Mouse (Mus musculus): Measurements from ENCODE around the gene Kctd15. TPM values are rescaled to one million over a fixed set of nuclear protein-coding genes. Genes with fewer than 3 reads are reported as not detected.

Kctd15 gene
- polyA plus RNA-seq, 1 experiment from 2014 or later, result 24.7 TPM

- Histone ChIP-seq H3K4me3 (replicated peaks; ENCODE audit: low read depth, low read length) (no peak overlapping the region), H3K9me3 (replicated peaks; ENCODE audit: low read length) (no peaks in the 10 kb centered on the region), H3K4me2 (ENCODE audit: low read length) (0 out of 2 replicates have a peak overlapping the region, but pooled peaks have one; percentile 18), H3K36me3 (ENCODE audit: insufficient read depth, low read length) (no peaks in the 10 kb centered on the region), H3K9ac (ENCODE audit: low read depth, low read length) (no peak overlapping the region), H3K27ac (0 out of 2 replicates have a peak overlapping the region, but pooled peaks have one; percentile 47), H3K27me3 (ENCODE audit: insufficient read depth, low read length) (no peaks in the 10 kb centered on the region), H3K4me1 (replicated peaks; ENCODE audit: insufficient read depth, low read length) (peaks cover 30% of the 10 kb centered on the region)
- TF ChIP-seq CTCF (IDR thresholded peaks at IDR 0.05; ENCODE audit: low read depth), result no peak
- no peak for ATAC-seq (replicated peaks; ENCODE audit: low FRiP score, low read depth)
- 25% methylated on average over 9 of the region's 9 CpGs for WGBS
- DNase-seq (ENCODE audit: low spot score), result peak; percentile 64
These were observed 58.0 kb downstream of the Kctd15 start for GRCm38 (mm10) chr7:34598576-34598975.

GRCm38 (mm10) chr7:34597986-34598385, 58.5 kb downstream of the Kctd15 start:
- Histone ChIP-seq H3K4me2 (ENCODE audit: low read length) (no peak overlapping the region), H3K4me3 (replicated peaks; ENCODE audit: low read depth, low read length) (no peak overlapping the region), H3K4me1 (replicated peaks; ENCODE audit: insufficient read depth, low read length) (peaks cover 30% of the 10 kb centered on the region), H3K9me3 (replicated peaks; ENCODE audit: low read length) (no peaks in the 10 kb centered on the region), H3K27me3 (ENCODE audit: insufficient read depth, low read length) (no peaks in the 10 kb centered on the region), H3K27ac (no peak overlapping the region), H3K36me3 (ENCODE audit: insufficient read depth, low read length) (no peaks in the 10 kb centered on the region), H3K9ac (ENCODE audit: low read depth, low read length) (no peak overlapping the region)
- ATAC-seq (replicated peaks; ENCODE audit: low FRiP score, low read depth) (no peak), DNase-seq (ENCODE audit: low spot score) (no peak)
- TF ChIP-seq CTCF (IDR thresholded peaks at IDR 0.05; ENCODE audit: low read depth), result no peak
- WGBS, result 95% methylated on average over 9 of the region's 9 CpGs

DNA sequence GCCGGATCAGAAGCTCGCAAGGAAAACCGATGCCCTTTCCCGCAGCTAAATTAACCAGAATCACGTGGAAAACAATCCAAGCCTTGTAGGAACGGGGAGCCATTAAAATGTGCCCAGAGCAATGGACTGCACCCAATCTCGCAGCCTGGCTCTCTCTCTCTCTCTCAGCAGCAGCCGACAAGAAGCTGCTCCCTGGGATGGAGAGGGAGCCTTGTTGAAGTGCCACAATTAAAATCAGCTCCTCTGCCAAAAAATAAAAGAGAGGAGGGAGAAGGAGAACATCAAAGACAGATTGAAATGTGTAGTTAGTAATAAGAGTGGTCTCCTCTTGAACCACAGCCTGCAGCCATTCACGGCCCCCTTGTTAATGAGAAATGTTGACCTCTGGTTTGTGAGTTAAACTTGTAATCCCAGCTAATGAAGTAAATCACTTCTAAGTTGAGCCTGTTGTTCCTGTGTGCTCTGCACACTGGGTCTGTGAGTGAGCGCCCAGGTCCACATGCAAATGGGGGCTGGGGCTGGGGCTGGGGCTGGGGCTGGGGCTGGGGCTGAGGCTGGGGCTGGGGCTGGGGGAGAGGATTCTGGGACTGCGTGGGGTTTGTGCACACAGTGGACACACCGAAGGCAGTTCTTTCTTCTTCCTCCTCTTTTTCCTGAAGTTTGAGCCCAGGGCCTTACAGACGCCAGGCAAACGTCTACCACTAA, 59.8 kb downstream of the Kctd15 start:
- ATAC-seq (replicated peaks; ENCODE audit: low FRiP score, low read depth) (no peak), DNase-seq (ENCODE audit: low spot score) (peak; percentile 65)
- Histone ChIP-seq H3K4me1 (replicated peaks; ENCODE audit: insufficient read depth, low read length) (peaks cover 30% of the 10 kb centered on the region), H3K27me3 (ENCODE audit: insufficient read depth, low read length) (no peaks in the 10 kb centered on the region), H3K9me3 (replicated peaks; ENCODE audit: low read length) (no peaks in the 10 kb centered on the region), H3K27ac (peak overlapping the region; percentile 51), H3K9ac (ENCODE audit: low read depth, low read length) (no peak overlapping the region), H3K36me3 (ENCODE audit: insufficient read depth, low read length) (no peaks in the 10 kb centered on the region), H3K4me2 (ENCODE audit: low read length) (no peak overlapping the region), H3K4me3 (replicated peaks; ENCODE audit: low read depth, low read length) (no peak overlapping the region)
- no peak for TF ChIP-seq CTCF (IDR thresholded peaks at IDR 0.05; ENCODE audit: low read depth)
- 22% methylated on average over 14 of the region's 14 CpGs for WGBS

DNA sequence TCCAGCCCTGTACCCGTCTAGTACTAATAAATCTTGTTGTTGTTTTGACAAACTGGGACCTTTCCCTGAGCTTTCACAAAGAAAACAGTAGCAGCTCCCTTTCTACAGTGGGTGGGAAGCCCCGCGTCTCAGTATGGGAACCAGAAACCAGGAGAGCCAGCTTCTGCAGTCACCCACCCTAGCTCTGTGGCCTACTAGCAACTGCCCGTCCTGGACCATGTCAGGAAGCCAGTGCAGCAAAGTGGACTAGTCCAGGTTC, 61.3 kb downstream of the Kctd15 start:
- Histone ChIP-seq H3K9ac (ENCODE audit: low read depth, low read length) (no peak overlapping the region), H3K36me3 (ENCODE audit: insufficient read depth, low read length) (no peaks in the 10 kb centered on the region), H3K4me2 (ENCODE audit: low read length) (no peak overlapping the region), H3K27ac (peak overlapping the region; percentile 75), H3K27me3 (ENCODE audit: insufficient read depth, low read length) (no peaks in the 10 kb centered on the region), H3K9me3 (replicated peaks; ENCODE audit: low read length) (no peaks in the 10 kb centered on the region), H3K4me3 (replicated peaks; ENCODE audit: low read depth, low read length) (no peak overlapping the region), H3K4me1 (replicated peaks; ENCODE audit: insufficient read depth, low read length) (peaks cover 30% of the 10 kb centered on the region)
- WGBS, result 23% methylated on average over 4 of the region's 4 CpGs
- TF ChIP-seq CTCF (IDR thresholded peaks at IDR 0.05; ENCODE audit: low read depth), result no peak
- peak; percentile 70 for DNase-seq (ENCODE audit: low spot score)
- ATAC-seq (replicated peaks; ENCODE audit: low FRiP score, low read depth), result no peak

DNA sequence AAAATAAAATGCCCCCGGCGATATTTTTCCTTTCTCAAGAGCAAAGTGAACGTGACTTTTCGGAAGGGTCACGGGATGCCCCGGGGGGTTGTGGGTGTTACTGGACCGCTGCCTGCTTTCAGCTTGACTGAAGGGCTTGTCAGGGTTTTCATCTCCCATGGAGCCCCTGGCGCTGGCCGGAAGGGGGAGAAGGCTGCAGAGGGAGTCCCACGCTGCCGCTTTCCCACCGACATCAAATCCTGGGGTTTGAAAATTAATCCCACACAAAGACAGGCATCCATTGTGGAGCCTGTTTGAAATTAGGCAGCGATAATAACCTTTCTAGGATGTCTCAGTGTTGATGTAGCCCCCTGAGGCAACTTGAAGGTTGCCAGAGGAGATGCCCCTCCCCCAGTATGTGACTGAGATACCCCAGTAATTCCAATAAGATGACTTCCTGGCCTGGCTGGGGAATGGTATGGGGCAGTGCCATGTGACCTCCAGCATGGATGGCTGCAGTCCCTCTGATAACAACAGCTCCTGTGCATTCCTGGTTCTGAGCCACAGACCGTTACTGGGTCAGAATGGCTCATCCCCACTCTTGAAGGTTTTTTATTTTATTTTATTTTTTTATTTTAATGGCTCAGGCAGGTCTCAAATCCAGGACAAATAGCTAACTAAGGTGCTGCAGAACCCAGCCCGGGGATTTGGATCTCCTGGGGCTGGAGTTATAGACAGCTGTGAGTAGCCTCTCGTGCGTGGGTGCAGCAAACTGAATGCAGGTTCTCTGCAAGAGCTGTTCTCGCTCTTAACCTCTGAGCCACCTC, 61.8 kb downstream of the Kctd15 start:
- Histone ChIP-seq H3K27me3 (ENCODE audit: insufficient read depth, low read length) (no peaks in the 10 kb centered on the region), H3K4me3 (replicated peaks; ENCODE audit: low read depth, low read length) (no peak overlapping the region), H3K4me2 (ENCODE audit: low read length) (peak overlapping the region; percentile 48), H3K9ac (ENCODE audit: low read depth, low read length) (0 out of 2 replicates have a peak overlapping the region, but pooled peaks have one; percentile 23), H3K4me1 (replicated peaks; ENCODE audit: insufficient read depth, low read length) (peaks cover 30% of the 10 kb centered on the region), H3K27ac (peak overlapping the region; percentile 75), H3K36me3 (ENCODE audit: insufficient read depth, low read length) (no peaks in the 10 kb centered on the region), H3K9me3 (replicated peaks; ENCODE audit: low read length) (no peaks in the 10 kb centered on the region)
- TF ChIP-seq CTCF (IDR thresholded peaks at IDR 0.05; ENCODE audit: low read depth), result peak; percentile 21; the same call in 1 of the 2 replicates
- 9% methylated on average over 18 of the region's 18 CpGs for WGBS
- ATAC-seq (replicated peaks; ENCODE audit: low FRiP score, low read depth), result peak; percentile 53
- DNase-seq (ENCODE audit: low spot score), result peak; percentile 72

DNA sequence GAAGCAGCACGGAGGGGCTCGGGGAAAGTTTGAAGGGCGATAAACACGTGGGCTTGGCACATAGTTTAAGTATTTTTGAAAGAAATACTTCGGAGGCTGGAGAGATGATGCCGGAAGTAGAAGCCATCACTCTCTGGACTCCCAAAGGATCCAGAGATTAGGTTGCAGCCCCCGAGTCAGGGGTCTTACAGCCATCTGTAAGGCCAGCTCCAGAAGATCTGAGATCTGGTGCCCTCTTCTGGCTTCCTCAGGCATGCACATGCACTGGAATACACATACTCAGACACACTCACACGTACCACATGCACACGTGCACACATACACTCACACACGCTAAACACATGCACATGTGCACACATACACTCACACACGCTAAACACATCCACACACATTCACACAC, 65.8 kb downstream of the Kctd15 start:
- H3K4me2 ChIP-seq (ENCODE audit: low read length), result no peak overlapping the region

More for the DNA sequence above, 65.8 kb downstream of the Kctd15 start:
- no peak overlapping the region for H3K4me3 ChIP-seq (replicated peaks; ENCODE audit: low read depth, low read length)
- no peaks in the 10 kb centered on the region for H3K9me3 ChIP-seq (replicated peaks; ENCODE audit: low read length)
- peak; percentile 26; the same call in 1 of the 2 replicates for TF ChIP-seq CTCF (IDR thresholded peaks at IDR 0.05; ENCODE audit: low read depth)
- no peak overlapping the region for H3K9ac ChIP-seq (ENCODE audit: low read depth, low read length)
- H3K27me3 ChIP-seq (ENCODE audit: insufficient read depth, low read length), result no peaks in the 10 kb centered on the region
- 90% methylated on average over 11 of the region's 11 CpGs for WGBS
- H3K36me3 ChIP-seq (ENCODE audit: insufficient read depth, low read length), result no peaks in the 10 kb centered on the region
- DNase-seq (ENCODE audit: low spot score), result no peak
- no peak for ATAC-seq (replicated peaks; ENCODE audit: low FRiP score, low read depth)
- H3K27ac ChIP-seq, result no peak overlapping the region
- peaks cover 11% of the 10 kb centered on the region; the same call in 1 of the 2 replicates for H3K4me1 ChIP-seq (replicated peaks; ENCODE audit: insufficient read depth, low read length)

Other genes starting within 250 kb of the Kctd15 start
- gene Chst8, start 156.0 kb upstream of the Kctd15 start, polyA plus RNA-seq (2015; fragmentation: Nextera tagmentation; extraction: Ambion mirVana), result 14.1 and 16.8 TPM in 2 replicates